Mouse (Mus musculus) spleen, adult 18-20 months (tissue): Measurements from ENCODE around the gene Mcrip2.
"Not testable (repeated sequence)": the region's sequence is repeated elsewhere in the genome, so short reads cannot be mapped to it uniquely, and the experiment has no call there.

ENCODE experiments used
- DNase-seq, 2 experiments: peaks; one replicate each; pipeline ENCODE4 v3.0.0; 2022; ENCODE audit warnings: mixed read lengths in 2 of 2

The Mcrip2 gene

GRCm38 (mm10) chr17:25880196-25880910 lies 11.8 kb upstream of the Mcrip2 start, which contains the start of gene Wfikkn1:
Gene Wfikkn1, minus strand, starts transcription at chr17:25880858.
- DNase-seq: no peak

- DNase-seq: no peak
Observed at GRCm38 (mm10) chr17:25879750-25880149, 11.2 kb upstream of the Mcrip2 start.

GRCm38 (mm10) chr17:25879261-25879660 lies 10.7 kb upstream of the Mcrip2 start:
- peak in 1 of 2 experiments; percentile 24 for DNase-seq

- DNase-seq: no peak
Observed at GRCm38 (mm10) chr17:25878611-25879180, 10.1 kb upstream of the Mcrip2 start.

- DNase-seq: no peak
Observed at GRCm38 (mm10) chr17:25877741-25878610, 9.4 kb upstream of the Mcrip2 start.

GRCm38 (mm10) chr17:25877025-25877424 lies 8.5 kb upstream of the Mcrip2 start:
- DNase-seq: no peak

GRCm38 (mm10) chr17:25876347-25876915 lies 7.9 kb upstream of the Mcrip2 start:
- DNase-seq: no peak

- DNase-seq: peak; percentile 79 to 86
Observed at GRCm38 (mm10) chr17:25875171-25876136, 6.9 kb upstream of the Mcrip2 start.

- peak; percentile 87 to 97 for DNase-seq
Observed at GRCm38 (mm10) chr17:25874721-25875170, 6.2 kb upstream of the Mcrip2 start, which contains the start of gene Mettl26. Gene Mettl26, plus strand, starts transcription at chr17:25875074.

GRCm38 (mm10) chr17:25874148-25874720 lies 5.7 kb upstream of the Mcrip2 start:
- no peak for DNase-seq

GRCm38 (mm10) chr17:25873405-25874147 lies 5.0 kb upstream of the Mcrip2 start:
- no peak for DNase-seq

GRCm38 (mm10) chr17:25872676-25873075 lies 4.1 kb upstream of the Mcrip2 start:
- DNase-seq: no peak

GRCm38 (mm10) chr17:25871566-25871965 lies 3.0 kb upstream of the Mcrip2 start:
- not testable (repeated sequence) for DNase-seq

- no peak for DNase-seq
Observed at GRCm38 (mm10) chr17:25869954-25870353, 1.4 kb upstream of the Mcrip2 start.

- no peak for DNase-seq
Observed at GRCm38 (mm10) chr17:25869498-25869897, 934 bp upstream of the Mcrip2 start.

GRCm38 (mm10) chr17:25867836-25868600 lies 546 bp downstream of the Mcrip2 start:
- peak in 1 of 2 experiments; percentile 15 for DNase-seq

- no peak for DNase-seq
Observed at GRCm38 (mm10) chr17:25867509-25867835, 1.1 kb downstream of the Mcrip2 start.

- no peak for DNase-seq
Observed at GRCm38 (mm10) chr17:25866172-25866571, 2.4 kb downstream of the Mcrip2 start.

- no peak for DNase-seq
Observed at GRCm38 (mm10) chr17:25865288-25865687, 3.3 kb downstream of the Mcrip2 start.

GRCm38 (mm10) chr17:25864311-25864710 lies 4.3 kb downstream of the Mcrip2 start:
- no peak for DNase-seq
